Mouse (Mus musculus) forebrain, embryonic 15.5 days (tissue): ENCODE data around the gene Riox1. TPM values are rescaled to one million over a fixed set of nuclear protein-coding genes. Genes with fewer than 3 reads are reported as not detected.
"Not testable (repeated sequence)": the region's sequence is repeated elsewhere in the genome, so short reads cannot be mapped to it uniquely, and the experiment has no call there.

ENCODE experiments used
- ATAC-seq: fragments of 200-750 bp; cut with Nextera tagmentation; replicated peaks from 2 replicates; pipeline ENCODE4 v1.8.0; 2017; ENCODE audit warnings: mild to moderate bottlenecking, moderate TSS enrichment, moderate library complexity
- H3K27ac ChIP-seq: fragments of 300-500 bp; sonication (generic); replicated peaks from 2 replicates; pipeline ENCODE4 v1.5.1; 2015; ENCODE audit warnings: mild to moderate bottlenecking, inconsistent platforms
- H3K27me3 ChIP-seq: fragments of 300-500 bp; sonication (generic); 2 replicates; pipeline ENCODE4 v1.6.1; 2015; ENCODE audit warnings: inconsistent platforms
- H3K36me3 ChIP-seq: fragments of 300-500 bp; sonication (generic); 2 replicates; pipeline ENCODE4 v1.6.1; 2015; ENCODE audit warnings: mild to moderate bottlenecking, inconsistent platforms
- H3K4me1 ChIP-seq: fragments of 300-500 bp; sonication (generic); 2 replicates; pipeline ENCODE4 v1.6.1; 2015; ENCODE audit warnings: inconsistent platforms
- H3K4me2 ChIP-seq: fragments of 300-500 bp; sonication (generic); replicated peaks from 2 replicates; pipeline ENCODE4 v1.6.1; 2015; ENCODE audit warnings: mild to moderate bottlenecking, inconsistent platforms
- H3K4me3 ChIP-seq: fragments of 300-500 bp; sonication (generic); 2 replicates; pipeline ENCODE4 v1.5.1; 2015; ENCODE audit warnings: mild to moderate bottlenecking, inconsistent platforms
- H3K9ac ChIP-seq: fragments of 300-500 bp; sonication (generic); replicated peaks from 2 replicates; pipeline ENCODE4 v1.6.1; 2015; ENCODE audit warnings: mild to moderate bottlenecking, inconsistent platforms
- H3K9me3 ChIP-seq: fragments of 300-500 bp; sonication (generic); 2 replicates; pipeline ENCODE4 v1.6.1; 2016; ENCODE audit warnings: inconsistent platforms
- whole genome bisulfite sequencing: fragments of 180-500 bp; shearing (Covaris S2); methylation state at CpG from one replicate; pipeline ENCODE4 v1.1.7; 2015; ENCODE audit warnings: mixed read lengths; 5-methylcytosine and 5-hydroxymethylcytosine counted together
- polyA plus RNA-seq: library from polyadenylated mRNA; unstranded; fragments of >200 nt; fragmentation: Nextera tagmentation; extraction: Ambion mirVana; gene quantifications from 2 replicates; pipeline ENCODE4 v1.2.1, GENCODE M21; 2015

Riox1 gene
- polyA plus RNA-seq, 1 experiment from 2014 or later: 13.0 TPM

DNA sequence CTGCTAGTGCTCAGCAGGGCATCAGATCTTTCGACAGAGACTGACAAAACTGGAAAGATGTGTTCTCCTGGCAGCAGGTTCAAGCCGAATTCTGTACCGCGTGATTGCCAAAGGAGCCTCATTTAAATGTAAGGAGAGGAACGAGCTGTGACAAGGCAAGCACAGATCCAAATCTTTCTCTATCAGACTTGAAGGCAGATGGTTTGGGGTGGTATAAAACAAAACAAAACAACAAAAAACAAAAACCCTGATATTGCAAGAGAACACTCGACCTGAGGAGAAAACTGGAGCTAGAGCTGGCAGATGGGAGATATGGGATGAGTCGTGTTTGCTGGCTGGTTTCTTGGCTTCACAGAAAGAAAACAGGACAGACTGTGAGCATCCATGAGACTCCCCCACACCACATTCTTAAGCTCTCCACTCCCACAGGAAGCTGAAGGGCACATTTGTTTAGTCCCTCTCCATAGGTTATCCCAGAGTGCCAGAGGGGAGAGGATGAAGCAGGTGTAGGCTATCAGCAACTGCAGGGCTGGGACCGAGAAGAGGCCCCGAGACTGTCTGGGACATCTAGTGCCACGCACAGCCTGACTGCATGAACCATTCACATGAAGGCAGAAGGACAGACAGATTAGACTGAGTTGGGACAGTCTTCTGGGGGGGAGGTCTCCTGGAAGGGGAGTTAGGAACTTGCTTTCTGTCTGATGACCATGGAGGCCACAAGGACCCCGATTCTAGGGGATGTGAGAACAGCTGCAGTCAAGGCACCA is 48.1 kb downstream of the Riox1 start:
- H3K4me3 ChIP-seq: no peak overlapping the region
- ATAC-seq: peak; percentile 68
- no peak overlapping the region for H3K4me2 ChIP-seq
- 52% methylated on average over 11 of the region's 11 CpGs for WGBS
- no peaks in the 10 kb centered on the region for H3K36me3 ChIP-seq
- peak overlapping the region; percentile 76 for H3K27ac ChIP-seq
- no peaks in the 10 kb centered on the region for H3K9me3 ChIP-seq
- no peaks in the 10 kb centered on the region for H3K27me3 ChIP-seq
- H3K4me1 ChIP-seq: peaks cover 7% of the 10 kb centered on the region; the same call in 1 of the 2 replicates
- no peak overlapping the region for H3K9ac ChIP-seq

DNA sequence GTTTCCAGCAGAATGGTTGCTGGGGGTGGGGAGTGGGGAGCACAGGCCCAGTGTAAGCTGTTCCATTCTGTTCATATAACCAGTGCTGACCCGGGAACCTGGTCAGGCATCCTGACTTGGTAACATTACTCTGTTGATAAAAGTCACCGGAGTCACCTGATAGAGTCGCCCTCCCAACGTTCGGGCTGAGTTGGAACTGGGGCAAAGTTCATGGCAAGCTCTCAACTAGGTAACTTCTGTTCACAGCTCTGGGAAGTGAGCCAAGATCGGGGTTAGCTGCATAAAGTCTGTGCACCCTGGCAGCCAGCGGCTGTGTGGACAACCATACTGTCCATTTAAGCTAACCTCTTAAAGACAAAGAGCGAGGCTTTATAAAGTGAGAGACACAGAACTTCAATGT is 48.8 kb downstream of the Riox1 start:
- ATAC-seq, H3K27me3 ChIP-seq, H3K4me3 ChIP-seq, H3K9ac ChIP-seq, H3K4me2 ChIP-seq, H3K9me3 ChIP-seq, H3K4me1 ChIP-seq, H3K27ac ChIP-seq, H3K36me3 ChIP-seq: not testable (repeated sequence)
- WGBS: 68% methylated on average over 8 of the region's 8 CpGs

GRCm38 (mm10) chr12:84000418-84000817 is 50.0 kb downstream of the Riox1 start:
- H3K27ac ChIP-seq: no peak overlapping the region
- no peaks in the 10 kb centered on the region for H3K36me3 ChIP-seq
- H3K27me3 ChIP-seq: no peaks in the 10 kb centered on the region
- H3K4me1 ChIP-seq: peaks cover 7% of the 10 kb centered on the region; the same call in 1 of the 2 replicates
- 93% methylated on average over 3 of the region's 3 CpGs for WGBS
- no peak overlapping the region for H3K9ac ChIP-seq
- H3K4me3 ChIP-seq: no peak overlapping the region
- no peak overlapping the region for H3K4me2 ChIP-seq
- no peaks in the 10 kb centered on the region for H3K9me3 ChIP-seq
- ATAC-seq: no peak

Other genes starting within 250 kb of the Riox1 start
- 0.15 and 0.20 TPM in 2 replicates for gene Papln, start 187.0 kb upstream of the Riox1 start, polyA plus RNA-seq
- 16.4 and 18.6 TPM in 2 replicates for gene Numb, start 28.7 kb upstream of the Riox1 start, polyA plus RNA-seq
- not detected in 2 replicates for gene Heatr4, start 34.2 kb downstream of the Riox1 start, polyA plus RNA-seq
- 11.3 and 12.4 TPM in 2 replicates for gene Acot2, start 37.3 kb downstream of the Riox1 start, polyA plus RNA-seq
- gene Acot1, start 58.9 kb downstream of the Riox1 start, polyA plus RNA-seq: 74.0 and 86.6 TPM in 2 replicates
- 0.27 and 0.41 TPM in 2 replicates for gene Acot4, start 87.8 kb downstream of the Riox1 start, polyA plus RNA-seq
- gene Gm49366, start 88.3 kb downstream of the Riox1 start, polyA plus RNA-seq: not detected in 2 replicates
- 0.62 and 0.80 TPM in 2 replicates for gene Acot3, start 101.5 kb downstream of the Riox1 start, polyA plus RNA-seq
- gene Acot5, start 118.7 kb downstream of the Riox1 start, polyA plus RNA-seq: 0.32 TPM in 1 of 2 replicates, not detected in the other
- gene Acot6, start 150.0 kb downstream of the Riox1 start, polyA plus RNA-seq: 1.2 TPM in 2 replicates
- gene Dnal1, start 163.8 kb downstream of the Riox1 start, polyA plus RNA-seq: 9.6 and 10.1 TPM in 2 replicates
- 6.0 and 6.5 TPM in 2 replicates for gene Pnma1, start 197.9 kb downstream of the Riox1 start, polyA plus RNA-seq